Mouse (Mus musculus) neural tube, embryonic 15.5 days (tissue): ENCODE data around the gene Pacsin2. TPM values are rescaled to one million over a fixed set of nuclear protein-coding genes. Genes with fewer than 3 reads are reported as not detected.
A peak's percentile ranks its signal among the peaks of the same experiment; 100 is the strongest.
"Not testable (repeated sequence)": the region's sequence is repeated elsewhere in the genome, so short reads cannot be mapped to it uniquely, and the experiment has no call there.

Experiments used
- ATAC-seq: fragments of 200-750 bp; cut with Nextera tagmentation; 2 replicates; pipeline ENCODE4 v1.8.0; 2017; ENCODE audit warnings: mild to moderate bottlenecking, moderate TSS enrichment, moderate library complexity; ENCODE audit not compliant: low FRiP score
- H3K27ac ChIP-seq: fragments of 300-500 bp; sonication (generic); replicated peaks from 2 replicates; pipeline ENCODE4 v1.5.1; 2015; ENCODE audit warnings: mild to moderate bottlenecking, inconsistent platforms
- H3K27me3 ChIP-seq: fragments of 300-500 bp; sonication (generic); replicated peaks from 2 replicates; pipeline ENCODE4 v1.6.1; 2015; ENCODE audit warnings: inconsistent platforms
- H3K36me3 ChIP-seq: fragments of 300-500 bp; sonication (generic); 2 replicates; pipeline ENCODE4 v1.6.1; 2015; ENCODE audit warnings: inconsistent platforms
- H3K4me1 ChIP-seq: fragments of 300-500 bp; sonication (generic); 2 replicates; pipeline ENCODE4 v1.6.1; 2015; ENCODE audit warnings: inconsistent platforms
- H3K4me2 ChIP-seq: fragments of 300-500 bp; sonication (generic); 2 replicates; pipeline ENCODE4 v1.6.1; 2015; ENCODE audit warnings: inconsistent platforms, mild to moderate bottlenecking, moderate library complexity
- H3K4me3 ChIP-seq: fragments of 300-500 bp; sonication (generic); replicated peaks from 2 replicates; pipeline ENCODE4 v1.5.1; 2015; ENCODE audit warnings: mild to moderate bottlenecking, inconsistent platforms
- H3K9ac ChIP-seq: fragments of 300-500 bp; sonication (generic); replicated peaks from 2 replicates; pipeline ENCODE4 v1.6.1; 2015; ENCODE audit warnings: mild to moderate bottlenecking, inconsistent platforms
- H3K9me3 ChIP-seq: fragments of 300-500 bp; sonication (generic); replicated peaks from 2 replicates; pipeline ENCODE4 v1.6.1; 2016; ENCODE audit warnings: inconsistent platforms
- WGBS: fragments of 180-500 bp; shearing (Covaris S2); methylation state at CpG from one replicate; pipeline ENCODE4 v1.1.7; 2015; ENCODE audit warnings: mixed read lengths; 5-methylcytosine and 5-hydroxymethylcytosine counted together
- polyA plus RNA-seq: library from polyadenylated mRNA; unstranded; fragments of >200 nt; fragmentation: Nextera tagmentation; extraction: Ambion mirVana; gene quantifications from 2 replicates; pipeline ENCODE4 v1.2.1, GENCODE M21; 2015

The Pacsin2 gene
- 25.2 and 39.3 TPM in 2 replicates for polyA plus RNA-seq

DNA sequence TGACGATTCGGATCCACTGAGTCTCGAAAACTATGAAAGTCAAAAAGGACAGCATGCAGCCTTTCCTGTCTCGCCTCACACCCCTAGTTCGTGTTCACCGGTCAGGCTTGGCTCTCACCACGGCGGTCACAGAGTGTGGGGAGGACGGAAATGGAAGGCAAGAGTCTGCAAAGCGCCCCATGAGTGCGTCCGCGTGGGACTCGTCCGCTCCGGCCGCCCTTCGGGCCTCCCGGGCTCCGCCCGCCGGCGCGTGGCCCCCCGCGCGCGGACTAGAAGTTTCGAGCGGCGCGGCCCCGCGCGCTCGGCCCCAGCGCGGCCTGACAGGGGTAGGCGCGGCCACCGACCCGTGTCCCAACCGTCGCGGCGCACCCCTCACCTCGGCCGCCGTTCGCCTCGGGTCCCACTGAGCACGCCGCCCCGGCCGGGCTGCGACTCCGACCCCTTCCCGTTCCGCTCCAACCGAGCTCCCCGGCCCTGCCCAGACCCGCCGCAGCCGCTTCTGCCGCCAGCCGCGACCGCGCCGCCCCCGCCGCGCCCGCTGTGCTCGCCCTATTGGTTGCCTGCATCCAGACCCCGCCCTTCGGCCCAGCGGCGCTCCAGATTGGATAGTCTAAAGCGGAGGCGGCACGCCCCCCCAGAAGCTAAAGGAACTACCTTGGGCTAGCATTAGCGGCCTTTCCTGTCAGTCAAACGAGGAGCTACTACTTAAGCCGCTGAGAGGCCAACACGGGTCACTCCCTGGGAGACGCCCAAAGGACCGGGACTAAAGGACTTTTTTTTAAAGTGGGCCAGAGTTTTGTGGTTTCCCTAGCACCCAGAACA is at the start of gene Pacsin2:
TSS of gene Pacsin2 (minus strand) at position 524 of the 822 bp plus-strand sequence.
- peak within 1 kb of the TSS; percentile 92 for H3K4me2 ChIP-seq
- H3K4me1 ChIP-seq: peaks cover 16% of the 10 kb centered on the region
- no peaks in the 10 kb centered on the region for H3K9me3 ChIP-seq
- H3K27ac ChIP-seq: peak within 1 kb of the TSS; percentile 71
- peak; percentile 99 for ATAC-seq
- WGBS: under 1% methylated on average over 61 of the region's 88 CpGs
- H3K9ac ChIP-seq: peak within 1 kb of the TSS; percentile 60
- peak within 1 kb of the TSS; percentile 80 for H3K4me3 ChIP-seq
- no peaks in the 10 kb centered on the region for H3K36me3 ChIP-seq
- no peaks in the 10 kb centered on the region for H3K27me3 ChIP-seq

DNA sequence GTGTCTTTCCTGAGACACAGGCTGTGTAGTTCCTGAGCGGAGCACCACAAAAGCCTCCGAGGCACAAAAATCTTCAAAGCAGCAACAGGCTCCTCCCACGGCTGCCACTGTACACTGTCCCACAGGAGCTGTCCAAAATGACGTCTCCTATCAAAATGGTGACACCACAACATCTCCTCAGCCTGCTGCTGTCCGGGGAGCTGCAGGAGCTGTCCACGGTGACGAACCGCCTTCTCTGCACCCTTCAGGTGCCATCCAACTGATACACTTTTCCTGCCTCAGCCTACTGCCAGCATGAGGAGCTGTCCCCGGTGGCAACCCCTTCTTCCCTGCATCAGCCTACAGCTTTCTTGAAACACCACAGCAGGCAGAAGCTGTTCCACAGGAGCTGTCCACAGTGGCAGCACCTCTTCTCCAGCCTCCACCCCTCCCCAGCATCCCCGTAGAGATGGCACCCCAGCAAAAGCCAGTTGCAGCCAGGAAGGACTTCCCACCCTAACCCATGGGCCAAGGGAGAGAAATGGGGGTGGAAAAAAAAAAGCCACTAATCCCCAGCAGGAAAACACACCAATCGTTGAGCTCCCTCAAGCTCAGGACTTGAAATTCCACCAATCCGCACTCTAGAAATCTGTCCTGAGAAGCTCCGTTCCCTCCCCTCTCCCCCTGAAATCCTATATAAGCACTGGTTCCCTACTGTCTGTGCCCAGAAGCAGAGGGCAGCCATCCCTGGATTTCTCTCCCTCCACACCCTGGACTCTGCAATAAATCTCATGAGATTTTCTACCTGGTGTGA is 48.3 kb upstream of the Pacsin2 start:
- Histone ChIP-seq H3K4me2 (no peak overlapping the region), H3K27ac (no peak overlapping the region), H3K36me3 (no peaks in the 10 kb centered on the region), H3K4me3 (no peak overlapping the region), H3K9ac (no peak overlapping the region), H3K27me3 (peaks cover 4% of the 10 kb centered on the region; the same call in 1 of the 2 replicates), H3K9me3 (no peaks in the 10 kb centered on the region), H3K4me1 (peaks cover 30% of the 10 kb centered on the region)
- 76% methylated on average over 13 of the region's 13 CpGs for whole genome bisulfite sequencing
- no peak for ATAC-seq

DNA sequence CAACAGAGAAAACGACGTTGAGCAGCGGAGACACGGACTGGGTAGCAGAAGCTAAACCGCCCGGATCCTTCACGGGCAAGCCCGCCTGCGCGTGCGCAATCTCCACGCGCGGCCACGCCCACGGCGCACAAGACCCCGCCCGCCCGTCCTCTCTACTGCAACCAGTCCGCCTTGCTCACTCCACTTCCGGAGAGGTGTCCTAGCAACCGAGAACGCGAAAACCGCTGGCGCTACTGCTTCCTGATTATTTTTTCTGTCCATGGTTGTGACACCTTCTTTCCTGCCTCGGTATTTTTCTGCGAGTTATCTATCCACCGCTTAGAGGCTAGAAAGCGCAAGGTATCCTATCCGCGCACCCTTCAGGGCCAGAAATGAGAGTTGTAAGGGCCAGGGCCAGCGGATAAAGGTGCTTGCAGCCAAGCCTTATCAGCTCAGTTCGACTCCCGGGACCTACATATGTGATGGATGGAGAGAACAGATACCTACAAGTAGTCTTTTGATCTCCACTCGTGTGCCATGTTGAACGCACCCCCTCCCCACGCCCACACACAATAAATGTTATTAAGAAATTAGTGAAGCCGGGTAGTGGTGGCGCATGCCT is 46.5 kb upstream of the Pacsin2 start, which contains the start of gene Ttll1:
TSS of gene Ttll1 (minus strand) at position 89 of the 601 bp plus-strand sequence.
- H3K4me2 ChIP-seq: peak within 1 kb of the TSS; percentile 66
- 0 out of 2 replicates have a peak, but pooled peaks cover 3% of the 10 kb centered on the region for H3K36me3 ChIP-seq
- WGBS: 12% methylated on average over 41 of the region's 41 CpGs
- no peaks in the 10 kb centered on the region for H3K9me3 ChIP-seq
- peak within 1 kb of the TSS; percentile 73 for H3K4me3 ChIP-seq
- H3K9ac ChIP-seq: peak within 1 kb of the TSS; percentile 81
- peaks cover 35% of the 10 kb centered on the region for H3K4me1 ChIP-seq
- peak; percentile 97 for ATAC-seq
- peaks cover 4% of the 10 kb centered on the region; the same call in 1 of the 2 replicates for H3K27me3 ChIP-seq
- peak within 1 kb of the TSS; percentile 93 for H3K27ac ChIP-seq

DNA sequence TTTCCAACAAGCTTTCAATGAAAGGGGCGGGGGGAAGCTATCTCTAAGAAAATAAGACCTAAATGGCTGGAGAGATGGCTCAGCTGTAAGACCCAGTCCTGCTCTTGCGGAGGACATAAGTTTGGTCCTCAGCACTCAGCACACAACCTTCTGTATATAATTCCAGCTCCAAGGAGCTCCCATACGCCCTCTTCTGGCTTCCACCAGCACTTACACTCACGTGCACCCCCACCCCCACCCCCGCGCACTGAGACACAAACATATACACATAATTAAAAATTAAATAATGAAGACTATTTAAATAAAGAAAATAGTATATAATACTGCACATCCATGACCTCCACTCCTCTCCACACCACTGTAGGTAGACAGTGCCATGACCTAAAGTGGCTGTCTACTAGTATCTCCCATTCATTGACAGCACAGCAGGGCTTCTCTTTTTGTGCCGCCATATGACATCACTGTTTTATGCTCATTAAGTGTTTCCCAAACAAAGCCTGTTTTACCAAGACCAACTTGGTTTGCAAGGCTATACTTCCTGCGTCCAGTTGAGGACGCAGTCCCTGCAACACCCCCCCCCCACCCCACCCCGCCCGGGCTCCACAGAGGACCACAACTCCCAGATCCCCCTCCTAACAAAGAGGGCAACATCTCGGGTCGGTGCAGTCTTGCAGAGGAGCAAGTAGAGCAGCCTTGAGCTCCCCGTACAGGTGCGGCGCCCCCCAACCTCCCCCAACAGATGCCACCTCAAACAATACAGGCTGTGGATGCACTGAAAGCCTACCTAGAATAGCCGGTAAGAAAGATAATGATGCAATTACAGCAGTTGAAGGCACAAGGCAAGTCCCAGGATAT is 45.8 kb upstream of the Pacsin2 start:
- H3K4me1 ChIP-seq: peaks cover 35% of the 10 kb centered on the region
- peak overlapping the region; percentile 81 for H3K9ac ChIP-seq
- peak overlapping the region; percentile 73 for H3K4me3 ChIP-seq
- H3K9me3 ChIP-seq: no peaks in the 10 kb centered on the region
- peaks cover 4% of the 10 kb centered on the region; the same call in 1 of the 2 replicates for H3K27me3 ChIP-seq
- 26% methylated on average over 17 of the region's 17 CpGs for WGBS
- H3K36me3 ChIP-seq: peaks cover 11% of the 10 kb centered on the region
- H3K27ac ChIP-seq: peak overlapping the region; percentile 93
- peak; percentile 86 for ATAC-seq
- peak overlapping the region; percentile 66 for H3K4me2 ChIP-seq

DNA sequence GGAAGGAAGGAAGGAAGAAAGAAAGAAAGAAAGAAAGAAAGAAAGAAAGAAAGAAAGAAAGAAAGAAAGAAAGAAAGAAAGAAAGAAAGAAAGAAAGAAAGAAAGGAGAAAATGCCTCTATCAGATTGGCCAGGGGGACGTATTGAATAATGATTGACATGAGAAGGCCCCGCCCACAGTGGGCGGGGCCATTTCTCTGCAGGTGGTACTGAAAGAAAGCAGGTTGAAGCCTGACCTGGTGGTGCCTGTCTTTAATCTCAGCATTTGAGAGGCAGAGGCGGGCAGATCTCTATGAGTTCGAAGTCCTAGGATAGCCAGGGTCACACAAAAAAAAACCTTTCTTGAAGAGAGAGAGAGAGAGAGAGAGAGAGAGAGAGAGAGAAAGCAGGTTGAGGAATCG is 37.1 kb upstream of the Pacsin2 start:
- not testable (repeated sequence) for H3K27ac ChIP-seq, H3K27me3 ChIP-seq, H3K4me3 ChIP-seq, ATAC-seq, H3K4me1 ChIP-seq, H3K9me3 ChIP-seq, H3K9ac ChIP-seq, H3K4me2 ChIP-seq
- 86% methylated on average over 6 of the region's 6 CpGs for WGBS
- peaks cover 84% of the 10 kb centered on the region for H3K36me3 ChIP-seq

DNA sequence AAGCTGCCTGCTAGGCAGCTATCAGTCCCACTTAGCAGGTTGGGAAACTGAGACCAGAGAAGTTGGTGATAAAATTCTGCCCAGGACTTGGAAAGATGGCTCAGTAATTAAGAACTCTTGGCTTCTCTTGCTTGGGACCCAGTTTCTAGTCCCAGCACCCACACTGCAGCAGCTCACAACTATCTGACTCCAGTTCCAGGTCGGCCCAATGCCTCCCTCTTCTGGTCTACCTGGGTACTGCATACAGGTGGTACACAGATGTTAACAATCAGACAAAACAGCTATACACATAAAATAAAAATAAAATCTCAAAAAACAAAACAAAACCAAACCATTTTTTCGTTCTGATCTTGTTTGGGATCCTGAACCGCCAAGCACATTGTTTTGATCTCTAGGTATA is 35.9 kb upstream of the Pacsin2 start:
- no peaks in the 10 kb centered on the region for H3K9me3 ChIP-seq
- no peak overlapping the region for H3K4me2 ChIP-seq
- 57% methylated on average over 3 of the region's 3 CpGs for WGBS
- no peak overlapping the region for H3K4me3 ChIP-seq
- ATAC-seq: no peak
- H3K9ac ChIP-seq: no peak overlapping the region
- peaks cover 87% of the 10 kb centered on the region for H3K36me3 ChIP-seq
- no peak overlapping the region for H3K27ac ChIP-seq
- no peaks in the 10 kb centered on the region for H3K4me1 ChIP-seq
- no peaks in the 10 kb centered on the region for H3K27me3 ChIP-seq

DNA sequence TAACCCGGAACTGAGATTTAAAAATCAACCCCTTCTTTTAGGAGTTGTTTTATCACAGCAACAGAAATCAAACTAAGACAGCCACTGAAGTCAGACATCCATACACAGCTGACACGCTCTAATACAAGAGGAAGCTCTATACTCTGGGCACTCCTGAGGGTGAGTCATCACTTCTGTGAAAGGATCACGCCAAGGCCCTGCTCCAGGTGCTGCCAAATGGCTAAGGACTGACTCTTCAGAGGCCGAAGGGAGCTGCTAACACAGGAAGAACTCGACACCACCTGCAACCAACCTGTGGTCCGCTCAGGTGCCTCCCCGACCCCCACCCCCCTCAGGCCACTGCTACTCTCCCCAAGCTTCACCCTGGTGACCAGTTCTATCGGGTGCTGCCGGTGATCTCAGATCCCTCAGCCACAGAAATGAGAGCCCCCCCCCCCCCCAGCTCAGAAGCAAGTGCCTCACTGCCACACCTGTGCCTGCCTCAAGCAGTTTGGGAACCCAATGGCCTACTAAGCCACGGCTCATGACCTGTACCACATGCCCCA is 34.9 kb upstream of the Pacsin2 start:
- no peak overlapping the region for H3K4me2 ChIP-seq
- ATAC-seq: no peak
- WGBS: 92% methylated on average over 10 of the region's 10 CpGs

DNA sequence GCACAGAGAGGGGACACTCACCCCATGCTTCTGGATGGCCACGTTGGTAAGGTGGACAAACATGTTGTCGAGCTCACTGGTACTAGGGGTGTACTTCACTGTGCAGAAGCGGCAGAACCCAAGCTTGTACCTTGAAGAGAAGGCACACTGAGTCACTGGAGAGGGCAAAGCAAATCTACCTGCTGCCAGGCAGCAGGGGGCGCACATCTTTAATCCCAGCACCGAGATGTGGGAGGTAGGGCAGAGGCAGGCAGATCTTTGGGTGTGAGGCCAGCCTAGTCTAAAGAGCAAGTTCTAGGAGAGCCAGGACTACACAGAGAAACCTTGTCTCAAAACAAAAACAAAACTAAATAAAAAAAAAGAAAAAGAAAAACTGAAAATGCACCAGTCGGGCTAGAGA is 32.9 kb upstream of the Pacsin2 start:
- Histone ChIP-seq H3K27me3 (no peaks in the 10 kb centered on the region), H3K4me2 (no peak overlapping the region), H3K4me3 (no peak overlapping the region), H3K36me3 (peaks cover 93% of the 10 kb centered on the region), H3K4me1 (no peaks in the 10 kb centered on the region), H3K9me3 (no peaks in the 10 kb centered on the region), H3K27ac (no peak overlapping the region), H3K9ac (no peak overlapping the region)
- WGBS: 90% methylated on average over 6 of the region's 6 CpGs
- ATAC-seq: no peak

More for the DNA sequence above, 34.9 kb upstream of the Pacsin2 start:
- Histone ChIP-seq H3K9ac (no peak overlapping the region), H3K4me3 (no peak overlapping the region), H3K27me3 (no peaks in the 10 kb centered on the region), H3K4me1 (no peaks in the 10 kb centered on the region), H3K36me3 (peaks cover 89% of the 10 kb centered on the region), H3K9me3 (no peaks in the 10 kb centered on the region), H3K27ac (no peak overlapping the region)

DNA sequence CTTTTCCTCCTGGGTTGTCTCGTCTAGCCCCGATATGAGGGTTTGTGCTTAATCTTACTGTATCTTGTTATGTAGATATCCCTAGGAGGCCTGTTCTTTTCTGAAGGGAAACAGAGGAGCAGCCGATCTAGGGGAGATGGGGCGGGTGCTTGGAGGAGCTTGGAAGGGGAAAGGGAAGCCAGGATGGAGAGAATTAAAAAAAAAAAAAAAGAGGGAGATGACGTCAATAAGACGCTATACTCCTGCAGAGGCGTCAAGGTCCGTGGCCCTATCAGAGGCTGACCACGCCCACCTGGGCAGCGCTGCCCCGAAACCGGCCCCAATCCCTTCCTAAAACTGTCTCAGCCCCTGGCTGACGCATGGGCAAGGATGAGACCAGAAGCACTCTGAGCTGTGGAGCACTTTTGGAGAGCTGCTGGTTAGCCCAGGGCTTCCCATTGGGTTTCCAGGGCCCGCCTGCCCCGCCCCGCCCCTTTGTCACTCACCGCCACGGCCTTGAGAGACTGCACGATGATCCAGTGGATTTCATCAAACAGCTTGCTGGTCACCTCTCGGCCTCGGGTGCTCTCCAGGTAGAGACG is 31.5 kb upstream of the Pacsin2 start:
- no peaks in the 10 kb centered on the region for H3K4me1 ChIP-seq
- H3K36me3 ChIP-seq: peaks cover 96% of the 10 kb centered on the region
- H3K4me2 ChIP-seq: no peak overlapping the region
- H3K27ac ChIP-seq: no peak overlapping the region
- H3K27me3 ChIP-seq: no peaks in the 10 kb centered on the region
- no peak overlapping the region for H3K4me3 ChIP-seq
- no peaks in the 10 kb centered on the region for H3K9me3 ChIP-seq
- 68% methylated on average over 22 of the region's 22 CpGs for WGBS
- no peak for ATAC-seq
- no peak overlapping the region for H3K9ac ChIP-seq

DNA sequence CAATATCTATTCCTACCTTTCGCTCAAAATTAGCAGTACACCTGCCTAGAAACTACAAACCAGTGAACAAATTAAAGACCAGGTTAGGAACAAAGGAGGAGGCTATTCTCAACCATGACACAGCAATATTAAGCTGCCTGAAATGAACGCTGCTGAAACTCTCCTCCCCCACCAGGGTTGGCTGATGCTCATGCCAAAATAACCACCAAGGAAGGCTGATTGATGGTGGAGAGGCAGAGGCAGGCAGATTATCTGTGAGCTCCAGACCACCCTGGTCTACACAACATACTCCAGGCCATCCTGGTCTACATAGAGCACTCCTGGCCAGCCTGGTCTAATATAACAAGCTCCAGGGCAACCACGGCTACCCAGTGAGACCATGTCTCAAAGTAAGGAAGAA is 30.8 kb upstream of the Pacsin2 start:
- H3K4me3 ChIP-seq: no peak overlapping the region
- WGBS: 88% methylated on average over 3 of the region's 3 CpGs
- no peaks in the 10 kb centered on the region for H3K9me3 ChIP-seq
- H3K36me3 ChIP-seq: peaks cover 96% of the 10 kb centered on the region
- H3K27me3 ChIP-seq: no peaks in the 10 kb centered on the region
- ATAC-seq: no peak
- no peaks in the 10 kb centered on the region for H3K4me1 ChIP-seq
- H3K9ac ChIP-seq: no peak overlapping the region
- no peak overlapping the region for H3K27ac ChIP-seq
- no peak overlapping the region for H3K4me2 ChIP-seq
